Mouse (Mus musculus) stomach, embryonic 14.5 days (tissue): ENCODE data around the gene Gm49361. TPM values are rescaled to one million over a fixed set of nuclear protein-coding genes. Genes with fewer than 3 reads are reported as not detected.
"Not testable (repeated sequence)": the region's sequence is repeated elsewhere in the genome, so short reads cannot be mapped to it uniquely, and the experiment has no call there.

Experiments
- ATAC-seq: fragments of 200-750 bp; cut with Nextera tagmentation; 2 replicates; pipeline ENCODE4 v1.8.0; 2017; ENCODE audit warnings: low read depth, moderate TSS enrichment; ENCODE audit not compliant: insufficient number of reproducible peaks, insufficient read depth, low FRiP score
- H3K27ac ChIP-seq: fragments of 300-500 bp; sonication (generic); 2 replicates; pipeline ENCODE4 v1.5.1; 2014; ENCODE audit warnings: mild to moderate bottlenecking, low read length, moderate library complexity, mixed read lengths
- H3K27me3 ChIP-seq: fragments of 300-500 bp; sonication (generic); 2 replicates; pipeline ENCODE4 v1.6.1; 2014; ENCODE audit warnings: low read length, control low read depth, mixed read lengths; ENCODE audit not compliant: control insufficient read depth, insufficient read depth
- H3K36me3 ChIP-seq: fragments of 300-500 bp; sonication (generic); 2 replicates; pipeline ENCODE4 v1.6.1; 2014; ENCODE audit warnings: mild to moderate bottlenecking, control low read depth, low read length, moderate library complexity, mixed read lengths; ENCODE audit not compliant: control insufficient read depth, insufficient read depth
- H3K4me1 ChIP-seq: fragments of 300-500 bp; sonication (generic); 2 replicates; pipeline ENCODE4 v1.6.1; 2014; ENCODE audit warnings: low read length, control low read depth, mixed read lengths; ENCODE audit not compliant: control insufficient read depth, insufficient read depth
- H3K4me2 ChIP-seq: fragments of 300-500 bp; sonication (generic); replicated peaks from 2 replicates; pipeline ENCODE4 v1.6.1; 2014; ENCODE audit warnings: low read depth, low read length, control low read depth
- H3K4me3 ChIP-seq: fragments of 300-500 bp; sonication (generic); 2 replicates; pipeline ENCODE4 v1.5.1; 2014; ENCODE audit warnings: low read depth, low read length, control low read depth
- H3K9ac ChIP-seq: fragments of 300-500 bp; sonication (generic); replicated peaks from 2 replicates; pipeline ENCODE4 v1.6.1; 2014; ENCODE audit warnings: low read depth, mild to moderate bottlenecking, control low read depth, low read length, moderate library complexity, mixed read lengths
- H3K9me3 ChIP-seq: fragments of 300-500 bp; sonication (generic); 2 replicates; pipeline ENCODE4 v1.6.1; 2016; ENCODE audit warnings: low read depth, low read length, control low read depth; ENCODE audit not compliant: control insufficient read depth
- WGBS: fragments of 180-500 bp; shearing (Covaris S2); extraction: QIAGEN DNeasy Blood & Tissue Kit; methylation state at CpG from one replicate; pipeline ENCODE4 v1.1.7; 2014; 5-methylcytosine and 5-hydroxymethylcytosine counted together
- polyA plus RNA-seq: library from polyadenylated mRNA; unstranded; fragments of >200 nt; fragmentation: Nextera tagmentation; extraction: Ambion mirVana; gene quantifications from 2 replicates; pipeline ENCODE4 v1.2.1, GENCODE M21; 2014

Gene Gm49361
- polyA plus RNA-seq, 1 experiment from 2014 or later, result not detected

DNA sequence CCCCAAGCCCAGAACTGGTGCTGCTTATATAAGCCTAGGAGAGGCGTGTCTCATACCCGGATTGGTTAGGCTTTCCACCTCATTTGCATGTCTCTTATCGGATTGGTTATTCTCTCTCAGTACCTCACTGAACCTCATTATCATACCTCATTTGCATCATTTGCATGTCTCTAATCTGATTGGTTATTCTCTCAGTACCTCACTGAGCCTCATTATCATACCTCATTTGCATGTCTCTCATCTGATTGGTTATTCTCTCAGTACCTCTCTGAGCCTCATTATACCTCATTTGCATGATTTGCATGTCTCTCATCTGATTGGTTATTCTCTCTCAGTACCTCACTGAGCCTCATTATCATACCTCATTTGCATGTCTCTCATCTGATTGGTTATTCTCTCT is 89.4 kb downstream of the Gm49361 start:
- H3K9me3 ChIP-seq, H3K4me3 ChIP-seq, H3K4me1 ChIP-seq, ATAC-seq, H3K27me3 ChIP-seq, H3K36me3 ChIP-seq, H3K27ac ChIP-seq, H3K4me2 ChIP-seq, H3K9ac ChIP-seq: not testable (repeated sequence)
- WGBS, result 97% methylated on average over 3 of the region's 3 CpGs

DNA sequence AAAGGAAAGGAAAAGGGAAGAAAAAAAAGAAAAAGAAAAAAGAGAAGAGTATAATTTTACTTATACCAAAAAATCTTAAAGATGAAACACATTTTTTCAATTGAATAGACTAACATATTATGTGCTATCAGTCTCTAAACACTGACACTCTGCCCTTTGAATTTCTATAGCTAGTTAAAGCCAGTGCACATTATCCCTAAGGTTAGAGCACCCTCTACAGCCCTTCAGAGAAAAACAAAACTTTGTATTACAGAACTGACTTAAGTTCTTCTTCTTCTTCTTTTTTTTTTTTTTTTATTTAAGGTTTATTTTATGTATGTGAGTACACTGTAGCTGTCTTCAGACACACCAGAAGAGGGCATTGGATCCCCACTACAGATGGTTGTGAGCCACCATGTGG is 96.4 kb downstream of the Gm49361 start:
- Histone ChIP-seq H3K4me3 (no peak overlapping the region), H3K4me1 (no peaks in the 10 kb centered on the region), H3K27ac (no peak overlapping the region), H3K9me3 (no peaks in the 10 kb centered on the region), H3K4me2 (no peak overlapping the region), H3K36me3 (no peaks in the 10 kb centered on the region), H3K9ac (no peak overlapping the region), H3K27me3 (no peaks in the 10 kb centered on the region)
- no peak for ATAC-seq

DNA sequence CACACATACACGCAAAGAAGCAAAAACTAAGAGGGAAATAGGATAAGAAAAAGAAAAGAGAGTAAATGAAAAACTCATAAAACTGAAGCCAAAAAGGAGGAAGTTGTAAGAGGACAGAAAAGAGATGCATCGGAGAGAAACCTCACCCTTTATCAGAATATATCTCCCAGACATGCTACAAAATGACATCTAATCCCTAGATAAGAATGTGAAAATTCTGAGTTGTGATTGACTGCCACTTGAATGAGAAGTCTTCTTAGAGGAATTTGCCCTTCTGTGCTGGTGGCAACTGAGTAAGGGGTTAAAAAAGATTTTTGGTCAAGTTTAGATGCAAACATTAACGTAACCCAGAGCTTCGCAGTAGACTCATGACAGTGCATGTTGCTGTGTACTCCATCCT is 99.7 kb downstream of the Gm49361 start:
- Histone ChIP-seq H3K27me3 (no peaks in the 10 kb centered on the region), H3K4me1 (no peaks in the 10 kb centered on the region), H3K27ac (no peak overlapping the region), H3K36me3 (0 out of 2 replicates have a peak, but pooled peaks cover 8% of the 10 kb centered on the region), H3K4me2 (no peak overlapping the region), H3K4me3 (no peak overlapping the region), H3K9ac (no peak overlapping the region), H3K9me3 (no peaks in the 10 kb centered on the region)
- WGBS, result 76% methylated on average over 4 of the region's 4 CpGs
- no peak for ATAC-seq

DNA sequence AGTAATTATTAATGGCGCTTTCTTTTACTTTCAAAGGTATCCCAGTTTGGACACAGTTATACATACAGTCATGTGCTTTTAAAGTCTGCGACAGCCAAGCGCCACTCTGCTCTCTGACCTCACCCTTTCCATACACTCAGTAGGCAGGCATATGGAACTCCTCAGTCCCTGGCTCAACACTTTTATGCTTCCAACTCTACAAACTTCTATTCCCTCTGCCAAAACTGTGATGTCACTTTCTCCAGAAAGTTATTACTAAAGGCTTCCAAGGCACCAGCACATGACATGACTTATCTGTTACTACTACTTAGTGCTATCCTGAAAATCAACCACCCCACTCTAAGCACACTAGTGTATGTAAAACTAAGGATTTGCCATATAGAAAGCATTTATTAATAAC is 106.8 kb downstream of the Gm49361 start:
- no peak overlapping the region for H3K9ac ChIP-seq
- no peaks in the 10 kb centered on the region for H3K4me1 ChIP-seq
- no peak for ATAC-seq
- H3K4me2 ChIP-seq, result no peak overlapping the region
- WGBS, result 84% methylated on average over 3 of the region's 3 CpGs
- no peak overlapping the region for H3K27ac ChIP-seq
- H3K27me3 ChIP-seq, result no peaks in the 10 kb centered on the region
- no peaks in the 10 kb centered on the region for H3K9me3 ChIP-seq
- no peak overlapping the region for H3K4me3 ChIP-seq
- 0 out of 2 replicates have a peak, but pooled peaks cover 8% of the 10 kb centered on the region for H3K36me3 ChIP-seq

DNA sequence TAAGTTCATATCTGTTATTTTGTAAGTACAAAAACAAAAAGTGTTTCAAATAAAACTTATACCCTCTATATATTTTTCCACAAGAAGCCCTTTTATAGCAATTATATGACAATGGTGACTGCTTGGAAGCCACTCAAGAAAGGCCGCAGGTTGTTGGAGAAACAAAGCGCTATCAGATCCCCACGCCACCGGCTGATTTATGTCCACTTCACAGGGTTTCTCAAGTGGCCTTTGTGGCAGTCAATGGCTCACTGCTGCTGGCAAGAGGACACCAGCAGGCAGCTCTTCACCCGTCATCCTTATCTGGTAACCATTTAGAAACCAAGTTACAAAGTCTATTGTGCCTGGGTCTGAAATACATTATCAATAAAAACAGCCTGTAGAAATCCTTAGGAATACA is 111.8 kb downstream of the Gm49361 start:
- no peak for ATAC-seq
- Histone ChIP-seq H3K4me2 (no peak overlapping the region), H3K4me3 (no peak overlapping the region), H3K27ac (no peak overlapping the region), H3K9me3 (no peaks in the 10 kb centered on the region), H3K9ac (no peak overlapping the region), H3K27me3 (no peaks in the 10 kb centered on the region), H3K4me1 (no peaks in the 10 kb centered on the region), H3K36me3 (peaks cover 2% of the 10 kb centered on the region; the same call in 1 of the 2 replicates)
- 71% methylated on average over 5 of the region's 5 CpGs for WGBS

DNA sequence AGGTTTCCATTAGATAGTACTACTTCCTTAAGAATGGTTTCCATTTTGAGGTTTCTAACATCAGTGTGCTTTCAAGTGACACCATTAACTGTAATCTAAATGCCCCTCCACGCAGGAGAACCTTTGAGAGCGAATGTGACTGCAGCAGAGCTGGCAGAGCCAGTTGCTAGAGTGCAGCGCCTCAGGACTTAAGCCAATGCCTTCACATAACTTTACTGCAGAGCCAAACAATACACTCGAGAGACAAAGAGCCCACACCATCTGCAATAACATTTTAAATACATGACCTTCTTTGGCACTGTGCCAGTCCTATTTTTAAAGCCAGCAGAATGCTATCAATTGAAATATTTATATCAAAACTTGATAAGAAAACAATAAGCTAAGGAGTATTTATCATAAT is 116.3 kb downstream of the Gm49361 start:
- no peaks in the 10 kb centered on the region for H3K9me3 ChIP-seq

DNA sequence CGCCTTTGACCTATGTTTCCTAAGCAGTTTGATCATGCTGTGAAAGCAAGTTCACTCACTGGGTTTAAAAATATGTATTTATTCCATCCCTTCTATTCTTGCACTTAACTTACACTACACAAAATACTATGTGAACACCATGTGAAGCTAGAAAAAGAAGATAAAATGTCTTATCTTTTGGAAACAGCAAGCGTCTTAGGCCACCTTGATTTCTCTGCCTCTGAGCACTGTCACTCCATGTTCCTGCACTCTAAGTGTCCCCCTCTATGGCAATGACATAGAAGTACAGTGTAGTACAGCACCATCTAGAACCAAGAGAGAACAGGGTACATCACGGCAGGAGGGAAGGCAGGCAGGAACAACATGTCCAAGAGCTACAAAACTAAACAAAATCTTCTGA is 123.0 kb downstream of the Gm49361 start:
- no peak overlapping the region for H3K4me3 ChIP-seq
- H3K27me3 ChIP-seq, result no peaks in the 10 kb centered on the region
- H3K4me2 ChIP-seq, result no peak overlapping the region
- no peaks in the 10 kb centered on the region for H3K9me3 ChIP-seq
- ATAC-seq, result no peak
- H3K36me3 ChIP-seq, result peaks cover 20% of the 10 kb centered on the region
- 92% methylated on average over 3 of the region's 3 CpGs for WGBS
- no peak overlapping the region for H3K27ac ChIP-seq
- no peak overlapping the region for H3K9ac ChIP-seq
- H3K4me1 ChIP-seq, result no peaks in the 10 kb centered on the region

More for the DNA sequence above, 116.3 kb downstream of the Gm49361 start:
- Histone ChIP-seq H3K4me2 (no peak overlapping the region), H3K27ac (no peak overlapping the region), H3K4me3 (no peak overlapping the region), H3K4me1 (no peaks in the 10 kb centered on the region), H3K9ac (no peak overlapping the region), H3K36me3 (peaks cover 27% of the 10 kb centered on the region), H3K27me3 (no peaks in the 10 kb centered on the region)
- WGBS, result 67% methylated on average over 4 of the region's 4 CpGs
- no peak for ATAC-seq

DNA sequence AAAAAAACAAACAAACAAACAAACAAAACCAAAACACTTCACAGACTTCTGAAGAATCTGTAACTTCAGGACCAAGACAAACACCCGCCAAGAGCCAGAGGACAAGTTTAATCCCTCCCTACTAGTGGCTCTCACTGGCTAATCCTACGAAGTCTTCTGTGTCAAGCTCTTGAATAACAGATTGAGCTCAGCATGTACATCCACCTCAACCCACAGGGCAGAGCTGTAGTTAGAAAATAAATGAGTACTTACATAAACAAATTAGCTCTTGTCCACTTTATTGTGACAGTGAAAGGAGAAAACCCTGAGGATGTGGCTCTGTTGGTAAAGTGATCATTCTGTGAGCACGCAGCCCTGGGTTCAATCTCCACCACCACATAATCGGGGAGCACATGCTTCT is 124.2 kb downstream of the Gm49361 start:
- no peaks in the 10 kb centered on the region for H3K9me3 ChIP-seq
- H3K36me3 ChIP-seq, result peaks cover 12% of the 10 kb centered on the region
- no peak overlapping the region for H3K4me2 ChIP-seq
- H3K4me3 ChIP-seq, result no peak overlapping the region
- no peak overlapping the region for H3K27ac ChIP-seq
- H3K4me1 ChIP-seq, result no peaks in the 10 kb centered on the region
- 74% methylated on average over 4 of the region's 4 CpGs for WGBS
- H3K9ac ChIP-seq, result no peak overlapping the region
- H3K27me3 ChIP-seq, result no peaks in the 10 kb centered on the region
- ATAC-seq, result no peak

DNA sequence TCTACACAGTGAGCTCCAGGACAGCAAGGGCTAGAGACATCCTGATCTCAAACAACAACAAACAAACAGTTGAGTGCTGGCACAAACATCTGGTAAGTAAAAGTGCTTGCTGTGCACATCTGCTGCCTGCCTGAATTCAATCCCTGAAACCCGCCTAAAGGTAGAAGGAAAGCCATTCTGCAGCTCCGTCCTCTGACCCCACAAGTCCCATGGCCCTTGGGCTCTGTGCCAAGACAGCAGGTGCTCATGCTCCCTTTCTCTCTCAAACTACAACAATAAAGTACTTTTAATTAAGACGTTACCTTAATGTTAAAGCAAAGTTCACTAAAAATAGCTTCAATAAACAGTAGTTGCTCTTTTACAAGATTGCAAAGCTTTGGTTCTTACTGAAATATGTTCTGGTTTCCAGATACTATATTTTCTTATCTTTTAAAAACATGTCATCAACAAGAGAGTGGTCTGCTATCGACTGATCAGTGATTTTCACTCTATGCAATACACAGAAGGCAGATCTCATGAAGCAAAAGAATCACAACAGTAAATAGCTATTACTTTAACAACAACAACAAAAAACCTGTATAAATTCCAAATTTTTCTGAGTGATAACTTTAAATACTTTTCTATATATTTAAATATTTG is 125.2 kb downstream of the Gm49361 start:
- no peaks in the 10 kb centered on the region for H3K9me3 ChIP-seq
- H3K4me1 ChIP-seq, result no peaks in the 10 kb centered on the region
- no peak for ATAC-seq
- H3K27ac ChIP-seq, result no peak overlapping the region
- no peak overlapping the region for H3K9ac ChIP-seq
- H3K36me3 ChIP-seq, result peaks cover 4% of the 10 kb centered on the region
- no peaks in the 10 kb centered on the region for H3K27me3 ChIP-seq
- WGBS, result 64% methylated on average over 4 of the region's 4 CpGs
- H3K4me3 ChIP-seq, result no peak overlapping the region
- H3K4me2 ChIP-seq, result no peak overlapping the region
